7 mouse cellular contexts compared by ENCODE assay signal in genomic region chr12:17545107-17545571, GRCm38 (mm10). TPM values are rescaled to one million over a fixed set of nuclear protein-coding genes. Genes with fewer than 3 reads are reported as not detected.
DNase-seq lines count a peak whose midpoint lies in the region; ATAC-seq and TF ChIP-seq lines count a peak whose summit lies in the region.

No protein-coding gene starts in this region.

- peak overlapping the region; percentile 69 for H3K4me3 ChIP-seq in lung, postnatal 0 days (ENCODE audit: low read depth, low read length)
- peak overlapping the region; percentile 76 for H3K4me3 ChIP-seq in bone marrow macrophage, adult 2 months (ENCODE audit: insufficient read depth, low read length)
- H3K4me3 ChIP-seq in forebrain, embryonic 14.5 days (ENCODE audit: low read depth, low read length) = peak overlapping the region; percentile 91
- peak overlapping the region; percentile 89 for H3K4me3 ChIP-seq in limb, embryonic 12.5 days (replicated peaks)
- H3K4me3 ChIP-seq in neural tube, embryonic 12.5 days = peak overlapping the region; percentile 84

- TF ChIP-seq CTCF in lung, postnatal 0 days (IDR thresholded peaks at IDR 0.05) = no peak
- TF ChIP-seq CTCF in bone marrow macrophage, adult 2 months (IDR thresholded peaks at IDR 0.05; ENCODE audit: low read depth, low read length) = no peak

- peak overlapping the region; percentile 93 for H3K4me2 ChIP-seq in lung, postnatal 0 days (replicated peaks; ENCODE audit: low read depth, low read length)
- peak overlapping the region; percentile 68 for H3K4me2 ChIP-seq in forebrain, embryonic 14.5 days (ENCODE audit: low read length)
- peak overlapping the region; percentile 74 for H3K4me2 ChIP-seq in limb, embryonic 12.5 days
- peak overlapping the region; percentile 80 for H3K4me2 ChIP-seq in neural tube, embryonic 12.5 days (replicated peaks)

- TF ChIP-seq POLR2A in bone marrow macrophage, adult 2 months (IDR thresholded peaks at IDR 0.05; ENCODE audit: borderline replicate concordance, low read depth, low read length) = no peak

- WGBS in lung, postnatal 0 days = under 1% methylated on average over 28 of the region's 40 CpGs
- WGBS in forebrain, embryonic 14.5 days = under 1% methylated on average over 30 of the region's 40 CpGs
- 0% methylated on average over 39 of the region's 40 CpGs for WGBS in limb, embryonic 12.5 days
- under 1% methylated on average over 30 of the region's 40 CpGs for WGBS in neural tube, embryonic 12.5 days

- peak overlapping the region; percentile 76 for H3K27ac ChIP-seq in lung, postnatal 0 days (ENCODE audit: low read length)
- H3K27ac ChIP-seq in bone marrow macrophage, adult 2 months (ENCODE audit: insufficient read depth, low read depth, low read length) = peak overlapping the region; percentile 23
- peak overlapping the region; percentile 88 for H3K27ac ChIP-seq in forebrain, embryonic 14.5 days (ENCODE audit: low read depth, low read length)
- peak overlapping the region; percentile 94 for H3K27ac ChIP-seq in limb, embryonic 12.5 days
- peak overlapping the region; percentile 90 for H3K27ac ChIP-seq in neural tube, embryonic 12.5 days

- peaks cover 4% of the 10 kb centered on the region; the same call in 1 of the 2 replicates for H3K4me1 ChIP-seq in lung, postnatal 0 days (ENCODE audit: insufficient read depth, low read depth, low read length)
- peaks cover 9% of the 10 kb centered on the region; the same call in 1 of the 2 replicates for H3K4me1 ChIP-seq in bone marrow macrophage, adult 2 months (ENCODE audit: control insufficient read depth, insufficient read depth, low read length)
- peaks cover 14% of the 10 kb centered on the region; the same call in 1 of the 2 replicates for H3K4me1 ChIP-seq in forebrain, embryonic 14.5 days (ENCODE audit: control insufficient read depth, insufficient read depth, low read length)
- peaks cover 10% of the 10 kb centered on the region for H3K4me1 ChIP-seq in limb, embryonic 12.5 days (replicated peaks)
- peaks cover 12% of the 10 kb centered on the region for H3K4me1 ChIP-seq in neural tube, embryonic 12.5 days

- no peaks in the 10 kb centered on the region for H3K9me3 ChIP-seq in lung, postnatal 0 days (ENCODE audit: low read length)
- H3K9me3 ChIP-seq in forebrain, embryonic 14.5 days (replicated peaks; ENCODE audit: control insufficient read depth, low read length) = no peaks in the 10 kb centered on the region
- no peaks in the 10 kb centered on the region for H3K9me3 ChIP-seq in limb, embryonic 12.5 days
- no peaks in the 10 kb centered on the region for H3K9me3 ChIP-seq in neural tube, embryonic 12.5 days

- DNase-seq in lung, postnatal 0 days (ENCODE audit: low spot score) = peak; percentile 57
- no peak for DNase-seq in lung, postnatal 36 days
- no peak for DNase-seq in forebrain, embryonic 14.5 days (ENCODE audit: low spot score)
- DNase-seq in left cerebral cortex, adult 9 months (ENCODE audit: low spot score in 2 of 2) = no peak

- TF ChIP-seq EP300 in lung, postnatal 0 days (IDR thresholded peaks at IDR 0.05) = no peak

- H3K27me3 ChIP-seq in lung, postnatal 0 days (replicated peaks; ENCODE audit: insufficient read depth, low read length) = no peaks in the 10 kb centered on the region
- no peaks in the 10 kb centered on the region for H3K27me3 ChIP-seq in forebrain, embryonic 14.5 days (replicated peaks; ENCODE audit: control insufficient read depth, insufficient read depth, low read length)
- no peaks in the 10 kb centered on the region for H3K27me3 ChIP-seq in limb, embryonic 12.5 days
- no peaks in the 10 kb centered on the region for H3K27me3 ChIP-seq in neural tube, embryonic 12.5 days (replicated peaks)

- peak overlapping the region; percentile 71 for H3K9ac ChIP-seq in lung, postnatal 0 days (replicated peaks; ENCODE audit: low read depth)
- H3K9ac ChIP-seq in forebrain, embryonic 14.5 days (ENCODE audit: low read length) = peak overlapping the region; percentile 91
- H3K9ac ChIP-seq in limb, embryonic 12.5 days (replicated peaks) = peak overlapping the region; percentile 94
- H3K9ac ChIP-seq in neural tube, embryonic 12.5 days = peak overlapping the region; percentile 94

- peak; percentile 55 for ATAC-seq in lung, postnatal 0 days
- ATAC-seq in forebrain, embryonic 14.5 days = peak; percentile 49
- peak; percentile 45 for ATAC-seq in limb, embryonic 12.5 days (ENCODE audit: insufficient number of reproducible peaks, insufficient read depth, low FRiP score, low TSS enrichment, low read depth)
- peak; percentile 67 for ATAC-seq in neural tube, embryonic 12.5 days (ENCODE audit: low FRiP score, low read depth)

- H3K36me3 ChIP-seq in lung, postnatal 0 days (ENCODE audit: insufficient read depth, low read length) = peaks cover 10% of the 10 kb centered on the region; the same call in 1 of the 2 replicates
- H3K36me3 ChIP-seq in forebrain, embryonic 14.5 days (ENCODE audit: control insufficient read depth, insufficient read depth, low read length) = peaks cover 33% of the 10 kb centered on the region
- peaks cover 35% of the 10 kb centered on the region for H3K36me3 ChIP-seq in limb, embryonic 12.5 days
- peaks cover 34% of the 10 kb centered on the region for H3K36me3 ChIP-seq in neural tube, embryonic 12.5 days

RNA-seq across cellular contexts. Expression of gene Odc1, which starts 0.5 kb away (rescaled TPM):
- polyA plus RNA-seq in lung, postnatal 0 days (2015; fragmentation: Nextera tagmentation; extraction: Ambion mirVana) = 42.0 and 43.6 TPM in 2 replicates
- 12.8 and 15.6 TPM in 2 replicates for polyA plus RNA-seq in bone marrow macrophage, adult 2 months (2012; ENCODE audit: insufficient read depth, insufficient read length, missing spikeins)
- 244 and 288 TPM in 2 replicates for polyA plus RNA-seq in forebrain, embryonic 14.5 days (2014; fragmentation: Nextera tagmentation; extraction: Ambion mirVana)
- polyA plus RNA-seq in limb, embryonic 12.5 days (2016; fragmentation: Nextera tagmentation; extraction: Ambion mirVana) = 245 and 254 TPM in 2 replicates
- 221 and 229 TPM in 2 replicates for polyA plus RNA-seq in neural tube, embryonic 12.5 days (2016; fragmentation: Nextera tagmentation; extraction: Ambion mirVana)

Comparison
In these comparisons a context has a peak if more than half of its experiments do, and no peak if none do; other contexts are left out.
1. H3K27ac ChIP-seq: peak in every context shown above with its lines; median percentile 94 in limb, embryonic 12.5 days; 90 in neural tube, embryonic 12.5 days; 88 in forebrain, embryonic 14.5 days; 76 in lung, postnatal 0 days; 23 in bone marrow macrophage, adult 2 months.